41 mouse cellular contexts compared by ENCODE assay signal in genomic region chr3:36461819-36462218, GRCm38 (mm10). TPM values are rescaled to one million over a fixed set of nuclear protein-coding genes. Genes with fewer than 3 reads are reported as not detected.
"Had no signal": no experiment of that assay in that cellular context is flagged by ENCODE, and none has a peak within 500 bp of the region (broad histone marks: within the 10 kb centered on the region; RNA-seq: fewer than 3 reads in every experiment).

No protein-coding gene starts in this region.

- H3K9me3 ChIP-seq: heart, embryonic 10.5 days; heart, embryonic 12.5 days; heart, embryonic 13.5 days; heart, embryonic 15.5 days; hindbrain, embryonic 10.5 days; hindbrain, embryonic 12.5 days; hindbrain, embryonic 13.5 days; hindbrain, embryonic 15.5 days; intestine, embryonic 15.5 days; kidney, embryonic 15.5 days had no signal

- H3K4me1 ChIP-seq: hindbrain, embryonic 10.5 days; hindbrain, embryonic 12.5 days; hindbrain, embryonic 13.5 days; hindbrain, embryonic 15.5 days; intestine, embryonic 15.5 days had no signal

- H3K36me3 ChIP-seq: hindbrain, embryonic 12.5 days; hindbrain, embryonic 13.5 days; hindbrain, embryonic 15.5 days; intestine, embryonic 15.5 days had no signal

- DNase-seq: heart, postnatal 10 days; heart, postnatal 14 days; heart, postnatal 36 days; heart, postnatal 4 days; kidney, adult 11 months; kidney, adult 18-20 months; kidney, adult 2 months; kidney, adult 8-10 months; kidney, adult 9 months; kidney, postnatal 10 days; kidney, postnatal 14 days; kidney, postnatal 25 days; kidney, postnatal 36 days; kidney, postnatal 4 days; layer of hippocampus, adult 9-11 months; layer of hippocampus, postnatal 36 days had no signal

- H3K9ac ChIP-seq: heart, embryonic 12.5 days; heart, embryonic 13.5 days; heart, embryonic 15.5 days; hindbrain, embryonic 12.5 days; hindbrain, embryonic 13.5 days; hindbrain, embryonic 14.5 days; hindbrain, embryonic 15.5 days; intestine, embryonic 15.5 days; kidney, embryonic 15.5 days had no signal

- H3K4me2 ChIP-seq: heart, embryonic 11.5 days; heart, embryonic 12.5 days; heart, embryonic 13.5 days; heart, embryonic 15.5 days; hindbrain, embryonic 12.5 days; hindbrain, embryonic 13.5 days; hindbrain, embryonic 14.5 days; hindbrain, embryonic 15.5 days; intestine, embryonic 15.5 days; kidney, embryonic 15.5 days had no signal

- H3K27me3 ChIP-seq: heart, embryonic 12.5 days; heart, embryonic 13.5 days; heart, embryonic 15.5 days; hindbrain, embryonic 12.5 days; hindbrain, embryonic 13.5 days; hindbrain, embryonic 15.5 days; intestine, embryonic 15.5 days; kidney, embryonic 15.5 days had no signal

- H3K27ac ChIP-seq: heart, embryonic 10.5 days; heart, embryonic 13.5 days; heart, embryonic 15.5 days; hindbrain, embryonic 10.5 days; hindbrain, embryonic 12.5 days; hindbrain, embryonic 13.5 days; hindbrain, embryonic 14.5 days; hindbrain, embryonic 15.5 days; hindbrain, postnatal 0 days; intestine, embryonic 15.5 days; kidney, embryonic 15.5 days; kidney, postnatal 0 days; layer of hippocampus, adult 2 months; left cerebral cortex, adult 2 months had no signal

- H3K4me3 ChIP-seq: heart, embryonic 10.5 days; heart, embryonic 12.5 days; heart, embryonic 13.5 days; heart, embryonic 15.5 days; hindbrain, embryonic 10.5 days; hindbrain, embryonic 12.5 days; hindbrain, embryonic 13.5 days; hindbrain, embryonic 15.5 days; intestine, embryonic 15.5 days; kidney, embryonic 15.5 days; layer of hippocampus, adult 2 months; left cerebral cortex, adult 2 months had no signal

RNA-seq across cellular contexts. Expression of gene 1810062G17Rik, which starts 13.9 kb away (rescaled TPM):
- total RNA-seq: hematopoietic stem cell, adult 5-6 weeks; hindbrain, postnatal 0 days; layer of hippocampus, adult 18-20 months; layer of hippocampus, adult 2 months; layer of hippocampus, adult 8-10 months; layer of hippocampus, postnatal 25 days; layer of hippocampus, postnatal 36 days; left cerebral cortex, adult 18-20 months; left cerebral cortex, adult 2 months had no signal
- polyA plus RNA-seq: hindbrain, embryonic 13.5 days had no signal

RNA-seq across cellular contexts. Expression of gene Gm11549, which starts 59.8 kb away (rescaled TPM):
- total RNA-seq: heart, postnatal 10 days; heart, postnatal 14 days; heart, postnatal 25 days; heart, postnatal 36 days; hematopoietic stem cell, adult 5-6 weeks had no signal
- polyA plus RNA-seq: heart, embryonic 10.5 days; inflammation-experienced regulatory T-cells, adult 6 months; kidney, adult 2 months; kidney, embryonic 14.5 days; kidney, embryonic 16.5 days; kidney, postnatal 0 days had no signal
